20 mouse cellular contexts compared by ENCODE assay signal in genomic region chr14:24972357-24972756, GRCm38 (mm10).
"Had no signal": no experiment of that assay in that cellular context is flagged by ENCODE, and none has a peak within 500 bp of the region (broad histone marks: within the 10 kb centered on the region; RNA-seq: fewer than 3 reads in every experiment).

No protein-coding gene starts in this region.

- H3K27ac ChIP-seq: lung, embryonic 15.5 days; macrophage had no signal

- H3K9ac ChIP-seq: liver, postnatal 0 days; lung, embryonic 15.5 days had no signal

- ATAC-seq: liver, postnatal 0 days; lung, postnatal 0 days; midbrain, embryonic 16.5 days had no signal

- H3K4me3 ChIP-seq: lung, embryonic 15.5 days; megakaryocyte, embryonic 14.5 days; myocyte had no signal

- H3K4me2 ChIP-seq: lung, embryonic 15.5 days; midbrain, embryonic 11.5 days had no signal

- H3K4me1 ChIP-seq: lung, embryonic 15.5 days; megakaryocyte, embryonic 14.5 days had no signal

- H3K36me3 ChIP-seq: lung, embryonic 15.5 days had no signal

- H3K27me3 ChIP-seq: lung, embryonic 15.5 days had no signal

- H3K9me3 ChIP-seq: lung, embryonic 15.5 days; megakaryocyte, embryonic 14.5 days had no signal

- DNase-seq: liver, postnatal 0 days; lung, adult 2 months; lung, postnatal 14 days; lung, postnatal 36 days; midbrain, embryonic 14.5 days; retina, postnatal 1 day; right cerebral cortex, adult 18-20 months; right cerebral cortex, postnatal 25 days; right cerebral cortex, postnatal 4 days; spleen, adult 18-20 months; thymus, adult 18-20 months; thymus, postnatal 14 days; thymus, postnatal 36 days had no signal
